Mouse (Mus musculus) brown adipose tissue, adult 24 weeks (tissue): Measurements from ENCODE around the gene Ptprn. TPM values are rescaled to one million over a fixed set of nuclear protein-coding genes. Genes with fewer than 3 reads are reported as not detected.
A peak's percentile ranks its signal among the peaks of the same experiment; 100 is the strongest.

Experiments used
- H3K27ac ChIP-seq: fragments of 200-500 bp; replicated peaks from 2 replicates; pipeline ENCODE4 v1.5.1; 2012; ENCODE audit warnings: low read depth, mild to moderate bottlenecking, low read length
- H3K4me1 ChIP-seq: fragments of 200-500 bp; 2 replicates; pipeline ENCODE4 v1.6.1; 2012; ENCODE audit warnings: low read length, mixed read lengths; ENCODE audit not compliant: control insufficient read depth, insufficient read depth, insufficient read length
- H3K4me3 ChIP-seq: fragments of 200-500 bp; 2 replicates; pipeline ENCODE4 v1.5.1; 2012; ENCODE audit warnings: low read depth, mild to moderate bottlenecking, low read length, moderate library complexity; ENCODE audit not compliant: insufficient read depth
- polyA plus RNA-seq: library from polyadenylated mRNA; stranded (reverse); fragments of >200 nt; gene quantifications from 2 replicates; pipeline ENCODE4 v1.2.4, GENCODE M21; 2012; ENCODE audit not compliant: missing spikeins, insufficient read depth, insufficient read length

Gene Ptprn
- polyA plus RNA-seq, 1 experiment = not detected

DNA sequence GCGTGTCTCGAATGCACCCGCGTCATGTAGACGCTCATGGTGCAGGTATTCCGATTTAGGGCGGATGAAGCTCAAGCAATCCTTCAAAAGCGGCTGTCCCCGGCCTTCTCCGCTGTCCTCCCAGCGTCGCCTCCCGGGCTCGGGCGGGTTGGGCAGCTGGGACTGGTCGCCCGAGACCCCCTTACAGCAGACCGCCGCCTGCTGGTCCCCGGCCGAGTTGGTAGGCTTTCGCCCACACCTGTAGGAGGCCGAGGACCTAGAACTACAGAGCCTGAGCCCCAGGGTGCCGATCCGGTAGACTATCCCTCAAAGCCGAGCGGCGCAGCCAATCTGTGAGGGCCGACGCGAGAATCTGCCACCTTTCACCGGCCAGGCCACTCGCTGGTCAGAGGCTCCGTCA, 44.8 kb downstream of the Ptprn start, which contains the start of gene Tuba4a:
Gene Tuba4a (minus strand): TSS at position 335 of the 400 bp plus-strand sequence.
- H3K4me3 ChIP-seq = peak within 1 kb of the TSS; percentile 74

DNA sequence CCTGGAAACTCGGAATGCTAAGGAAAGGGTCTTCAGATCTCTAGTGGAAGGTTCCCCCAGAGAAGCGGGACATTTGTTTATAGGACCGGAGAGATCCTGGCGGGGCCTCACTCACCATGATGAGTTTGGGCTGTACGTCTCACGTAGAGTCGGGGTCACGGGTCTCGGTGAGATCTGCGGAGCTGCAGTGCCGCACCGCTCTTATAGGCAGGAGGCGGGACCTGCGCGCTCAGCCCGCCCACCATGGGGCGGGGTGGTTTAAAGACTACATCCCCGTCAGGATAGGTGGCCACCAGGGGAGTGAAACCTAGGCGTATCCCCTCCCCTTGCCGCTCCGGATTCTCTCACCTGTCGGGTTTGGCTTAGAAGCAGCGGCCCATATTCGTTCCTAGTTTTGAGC, 45.2 kb downstream of the Ptprn start:
- Histone ChIP-seq H3K4me1 (peaks cover 8% of the 10 kb centered on the region), H3K4me3 (peak overlapping the region; percentile 74), H3K27ac (peak overlapping the region; percentile 58)

More for the DNA sequence above, 44.8 kb downstream of the Ptprn start, which contains the start of gene Tuba4a:
- peak within 1 kb of the TSS; percentile 58 for H3K27ac ChIP-seq
- H3K4me1 ChIP-seq = peaks cover 8% of the 10 kb centered on the region

- Histone ChIP-seq H3K4me3 (peak overlapping the region; percentile 74), H3K4me1 (peaks cover 8% of the 10 kb centered on the region), H3K27ac (peak overlapping the region; percentile 58)
Measured at GRCm38 (mm10) chr1:75218227-75219001, 45.9 kb downstream of the Ptprn start.

DNA sequence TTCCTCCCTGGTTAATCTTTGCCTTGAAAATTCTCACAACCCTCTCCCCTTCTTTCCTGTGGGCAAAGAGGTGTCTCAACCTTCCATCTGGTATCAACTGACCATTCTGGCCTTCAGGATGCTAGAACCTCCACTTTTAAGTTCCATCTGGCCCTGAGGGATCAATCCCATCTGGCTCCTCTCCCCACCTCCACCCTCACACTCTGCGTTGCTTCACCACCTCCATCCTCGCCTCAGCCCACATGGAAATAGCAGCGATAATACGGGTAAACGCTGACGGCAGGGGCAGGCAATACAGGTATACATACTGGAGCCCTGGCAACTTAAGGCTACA, 46.4 kb downstream of the Ptprn start:
- peaks cover 8% of the 10 kb centered on the region for H3K4me1 ChIP-seq
- H3K27ac ChIP-seq = peak overlapping the region; percentile 23
- H3K4me3 ChIP-seq = peak overlapping the region; percentile 74

- Histone ChIP-seq H3K4me1 (peaks cover 8% of the 10 kb centered on the region), H3K4me3 (0 out of 2 replicates have a peak overlapping the region, but pooled peaks have one; percentile 74), H3K27ac (no peak overlapping the region; the same call in 1 of the 2 replicates)
Measured at GRCm38 (mm10) chr1:75216797-75217585, 47.3 kb downstream of the Ptprn start.

- Histone ChIP-seq H3K4me3 (no peak overlapping the region), H3K4me1 (peaks cover 14% of the 10 kb centered on the region), H3K27ac (no peak overlapping the region)
Measured at GRCm38 (mm10) chr1:75215785-75216184, 48.5 kb downstream of the Ptprn start.

- peak overlapping the region; percentile 26; the same call in 1 of the 2 replicates for H3K27ac ChIP-seq
- no peak overlapping the region for H3K4me3 ChIP-seq
- H3K4me1 ChIP-seq = peaks cover 16% of the 10 kb centered on the region
Measured at GRCm38 (mm10) chr1:75214886-75215285, 49.4 kb downstream of the Ptprn start.

GRCm38 (mm10) chr1:75214442-75214841, 49.9 kb downstream of the Ptprn start:
- H3K27ac ChIP-seq = peak overlapping the region; percentile 26; the same call in 1 of the 2 replicates
- H3K4me1 ChIP-seq = peaks cover 15% of the 10 kb centered on the region
- no peak overlapping the region for H3K4me3 ChIP-seq

- H3K27ac ChIP-seq = no peak overlapping the region
- no peak overlapping the region for H3K4me3 ChIP-seq
- H3K4me1 ChIP-seq = peaks cover 19% of the 10 kb centered on the region
Measured at GRCm38 (mm10) chr1:75213096-75213495, 51.2 kb downstream of the Ptprn start.

DNA sequence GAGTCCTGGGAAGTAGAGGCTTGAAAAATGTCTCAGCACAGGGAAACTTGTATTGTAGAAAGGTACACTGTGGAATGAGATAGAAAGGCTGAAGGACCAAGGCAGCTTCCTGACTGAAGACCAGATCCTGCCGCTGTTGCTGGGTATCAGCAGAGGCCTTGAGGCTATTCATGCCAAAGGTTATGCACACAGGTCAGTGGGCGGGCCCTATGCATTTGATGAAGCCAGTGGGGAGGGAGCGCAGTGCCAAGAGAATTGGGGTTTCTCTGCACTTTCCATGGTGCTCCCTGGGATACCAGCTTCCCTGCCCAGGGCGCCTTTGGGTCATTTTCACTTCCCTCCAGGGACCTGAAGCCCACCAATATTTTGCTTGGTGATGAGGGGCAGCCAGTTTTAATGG, 51.8 kb downstream of the Ptprn start:
- Histone ChIP-seq H3K4me1 (peaks cover 19% of the 10 kb centered on the region), H3K4me3 (no peak overlapping the region), H3K27ac (no peak overlapping the region)

DNA sequence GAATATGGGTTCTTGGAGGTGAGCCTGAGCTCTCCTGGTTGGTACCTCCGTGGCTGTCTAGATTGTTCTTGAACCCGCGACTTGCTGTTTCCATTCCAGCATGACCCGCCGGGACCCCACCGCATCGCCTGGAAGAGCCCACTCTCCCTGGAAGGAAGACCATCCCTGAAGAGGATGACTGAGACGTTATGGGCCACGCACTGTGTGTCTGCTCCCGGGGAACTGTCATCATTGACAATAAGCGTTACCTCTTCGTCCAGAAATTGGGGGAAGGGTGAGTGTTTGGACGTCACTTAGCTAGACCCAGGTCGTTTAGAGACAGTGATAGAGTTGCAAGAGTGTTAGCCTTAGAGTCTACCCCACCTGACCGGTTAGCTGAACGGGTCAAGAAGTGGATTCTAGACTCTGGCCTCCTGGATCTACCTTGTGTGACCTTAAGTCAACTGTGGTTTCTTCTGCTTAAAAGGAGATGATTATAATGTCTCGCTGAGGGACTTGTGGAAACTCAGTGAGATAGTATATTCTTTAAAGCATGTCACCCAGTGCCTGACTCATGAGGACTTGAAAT, 53.1 kb downstream of the Ptprn start:
- peak overlapping the region; percentile 72 for H3K27ac ChIP-seq
- peaks cover 19% of the 10 kb centered on the region for H3K4me1 ChIP-seq
- H3K4me3 ChIP-seq = peak overlapping the region; percentile 88

GRCm38 (mm10) chr1:75210136-75211087, 53.9 kb downstream of the Ptprn start, which contains the start of the genes Glb1l and Stk16:
Gene Glb1l, minus strand, starts transcription at chr1:75210813.
Gene Stk16, plus strand, starts transcription at chr1:75210838.
- H3K27ac ChIP-seq = peak within 1 kb of the TSS; percentile 72
- peak within 1 kb of the TSS; percentile 88 for H3K4me3 ChIP-seq
- H3K4me1 ChIP-seq = peaks cover 13% of the 10 kb centered on the region

- H3K4me3 ChIP-seq = peak overlapping the region; percentile 60
- H3K27ac ChIP-seq = no peak overlapping the region; the same call in 1 of the 2 replicates
- H3K4me1 ChIP-seq = peaks cover 13% of the 10 kb centered on the region
Measured at GRCm38 (mm10) chr1:75208967-75209678, 55.2 kb downstream of the Ptprn start.

DNA sequence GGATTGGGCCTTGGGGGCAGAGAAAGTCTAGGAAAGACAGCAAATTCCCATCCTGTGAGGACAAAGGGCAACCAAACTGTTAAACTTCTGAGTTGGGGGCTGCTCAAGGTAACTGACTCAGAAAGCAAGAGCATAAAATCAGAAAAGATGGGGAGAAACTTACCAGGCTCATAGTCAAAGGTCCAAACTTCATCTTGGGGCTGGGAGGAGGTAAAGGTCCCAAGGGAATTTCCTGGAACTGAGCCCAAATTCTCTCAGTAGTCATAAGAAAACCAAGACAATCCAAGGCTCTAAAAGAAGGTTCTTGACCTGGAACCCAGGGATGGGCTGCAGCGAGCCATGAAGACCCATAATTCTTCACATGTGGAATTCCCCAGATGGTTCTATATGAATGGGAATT, 63.1 kb downstream of the Ptprn start:
- H3K27ac ChIP-seq = no peak overlapping the region
- no peaks in the 10 kb centered on the region for H3K4me1 ChIP-seq
- no peak overlapping the region for H3K4me3 ChIP-seq
